Mouse (Mus musculus) heart, embryonic 11.5 days (tissue): Measurements from ENCODE around the gene Lmntd1. TPM values are rescaled to one million over a fixed set of nuclear protein-coding genes. Genes with fewer than 3 reads are reported as not detected.

Source experiments
- ATAC-seq: fragments of 200-750 bp; cut with Nextera tagmentation; replicated peaks from 2 replicates; pipeline ENCODE4 v1.8.0; 2017; ENCODE audit warnings: moderate library complexity; ENCODE audit not compliant: insufficient number of reproducible peaks, low FRiP score, low TSS enrichment
- H3K27ac ChIP-seq: fragments of 300-500 bp; sonication (generic); 2 replicates; pipeline ENCODE4 v1.5.1; 2014; ENCODE audit warnings: mild to moderate bottlenecking, low read depth, low read length
- H3K27me3 ChIP-seq: fragments of 300-500 bp; sonication (generic); 2 replicates; pipeline ENCODE4 v1.6.1; 2014; ENCODE audit warnings: mild to moderate bottlenecking, low read length, mixed read lengths; ENCODE audit not compliant: control insufficient read depth, insufficient read depth
- H3K36me3 ChIP-seq: fragments of 300-500 bp; sonication (generic); 2 replicates; pipeline ENCODE4 v1.6.1; 2014; ENCODE audit warnings: mild to moderate bottlenecking, low read length, moderate library complexity, mixed read lengths; ENCODE audit not compliant: control insufficient read depth, insufficient read depth
- H3K4me1 ChIP-seq: fragments of 300-500 bp; sonication (generic); 2 replicates; pipeline ENCODE4 v1.6.1; 2014; ENCODE audit warnings: low read length; ENCODE audit not compliant: control insufficient read depth, insufficient read depth
- H3K4me2 ChIP-seq: fragments of 300-500 bp; sonication (generic); 2 replicates; pipeline ENCODE4 v1.6.1; 2014; ENCODE audit warnings: mild to moderate bottlenecking, moderate library complexity
- H3K4me3 ChIP-seq: fragments of 300-500 bp; sonication (generic); 2 replicates; pipeline ENCODE4 v1.5.1; 2014; ENCODE audit warnings: low read depth, low read length
- H3K9ac ChIP-seq: fragments of 300-500 bp; sonication (generic); 2 replicates; pipeline ENCODE4 v1.6.1; 2014; ENCODE audit warnings: mild to moderate bottlenecking, low read depth, low read length, moderate library complexity
- H3K9me3 ChIP-seq: fragments of 300-500 bp; sonication (generic); replicated peaks from 2 replicates; pipeline ENCODE4 v1.6.1; 2016; ENCODE audit warnings: low read length; ENCODE audit not compliant: control insufficient read depth
- WGBS: fragments of 180-500 bp; shearing (Covaris S2); extraction: QIAGEN DNeasy Blood & Tissue Kit; methylation state at CpG from one replicate; pipeline ENCODE4 v1.1.7; 2014; ENCODE audit not compliant: insufficient replicate concordance; 5-methylcytosine and 5-hydroxymethylcytosine counted together
- polyA plus RNA-seq: library from polyadenylated mRNA; unstranded; fragments of >200 nt; fragmentation: Nextera tagmentation; extraction: Ambion mirVana; gene quantifications from 2 replicates; pipeline ENCODE4 v1.2.1, GENCODE M21; 2014

The Lmntd1 gene
- polyA plus RNA-seq, 1 experiment from 2014 or later: 4.5 TPM

DNA sequence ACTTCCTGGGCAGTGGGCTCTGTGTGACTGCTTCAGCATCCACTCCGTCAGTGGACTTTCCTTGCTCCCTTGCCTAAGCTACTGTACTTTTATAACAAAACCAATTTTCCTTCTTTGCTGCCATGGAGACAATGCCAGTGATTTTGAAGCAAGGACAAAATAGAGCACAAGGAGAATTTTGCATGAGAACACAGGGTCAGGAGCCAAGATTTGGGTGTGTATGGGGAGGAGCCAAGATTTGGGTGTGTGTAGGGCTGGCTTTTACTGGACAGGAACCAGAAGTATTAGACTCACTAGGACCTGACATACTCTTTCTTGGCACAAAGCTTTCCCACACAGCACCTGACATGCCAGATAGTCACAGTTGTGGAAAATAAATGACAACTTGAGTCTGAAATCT is 179.0 kb downstream of the Lmntd1 start:
- H3K9me3 ChIP-seq: no peaks in the 10 kb centered on the region
- H3K36me3 ChIP-seq: no peaks in the 10 kb centered on the region
- 62% methylated on average over 1 of the region's 1 CpGs for WGBS
- H3K27me3 ChIP-seq: no peaks in the 10 kb centered on the region
- H3K4me3 ChIP-seq: no peak overlapping the region
- ATAC-seq: no peak
- no peak overlapping the region for H3K4me2 ChIP-seq
- H3K9ac ChIP-seq: no peak overlapping the region
- H3K4me1 ChIP-seq: peaks cover 22% of the 10 kb centered on the region
- peak overlapping the region; percentile 46; the same call in 1 of the 2 replicates for H3K27ac ChIP-seq

DNA sequence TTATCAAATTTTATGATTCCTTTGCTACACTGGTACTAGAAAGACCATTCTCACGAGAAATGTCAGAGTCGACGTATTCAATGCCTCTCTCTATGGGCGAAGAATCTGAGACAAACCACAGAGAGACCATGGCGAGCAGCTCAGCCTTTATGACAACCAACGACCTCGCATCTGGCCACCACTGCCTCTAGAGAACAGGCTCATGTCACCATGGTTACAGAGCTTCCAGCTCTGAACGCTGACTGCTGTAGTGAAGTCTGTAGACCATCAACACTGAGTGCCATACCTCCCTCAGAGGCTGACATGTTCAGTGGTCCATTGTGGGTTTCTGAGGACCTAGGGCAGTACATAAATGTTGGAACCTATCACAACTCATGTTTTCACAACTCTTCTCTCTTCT is 180.2 kb downstream of the Lmntd1 start:
- WGBS: 68% methylated on average over 8 of the region's 8 CpGs
- no peak for ATAC-seq
- no peak overlapping the region for H3K27ac ChIP-seq

DNA sequence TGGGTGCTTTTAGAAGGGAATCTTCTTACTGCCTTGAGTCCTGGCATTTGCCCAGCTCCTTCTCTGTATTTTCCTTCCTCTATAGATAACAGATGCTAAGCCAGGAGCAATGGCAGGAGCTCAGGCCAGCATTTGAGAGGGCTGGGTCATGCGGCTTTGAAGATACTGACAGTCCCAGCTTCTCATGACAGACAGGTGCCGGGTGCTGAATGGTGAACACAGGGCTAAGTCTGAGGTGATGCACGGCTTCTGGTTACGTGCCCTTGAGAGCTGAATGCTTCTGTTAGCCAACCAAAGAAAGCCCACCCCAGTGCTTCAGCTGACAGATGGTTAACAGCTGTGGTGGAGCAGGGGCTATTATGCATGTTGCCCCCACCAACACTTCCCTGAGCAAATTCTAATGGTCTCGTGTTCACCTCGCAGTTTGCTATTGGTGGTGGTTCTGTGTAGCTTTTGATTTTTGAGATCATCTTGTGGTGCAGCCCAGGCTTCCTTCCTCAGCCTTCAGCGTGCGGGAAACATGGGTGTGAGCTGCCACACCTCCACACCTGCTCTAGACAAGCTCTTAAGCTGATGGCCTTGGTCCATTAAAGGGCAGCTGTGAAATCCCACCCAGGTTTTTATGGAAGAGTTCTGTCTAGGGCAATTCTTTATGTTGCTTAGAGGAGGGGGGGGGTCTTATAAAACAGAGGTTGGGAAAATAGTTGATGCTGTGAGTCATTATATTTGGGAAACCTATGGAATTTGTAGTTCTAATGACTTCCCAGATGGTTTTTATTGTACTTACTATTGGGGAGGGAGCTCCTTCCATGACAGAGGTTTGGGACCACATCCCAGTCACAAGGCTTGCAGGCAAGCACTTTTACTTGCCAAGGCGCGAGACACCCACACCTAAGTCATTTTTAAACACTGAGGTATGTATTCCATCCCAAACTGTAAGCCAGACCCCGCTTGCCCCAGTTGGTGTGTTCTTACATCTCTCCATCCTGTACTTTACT is 181.1 kb downstream of the Lmntd1 start:
- H3K9ac ChIP-seq: no peak overlapping the region
- WGBS: 64% methylated on average over 11 of the region's 11 CpGs
- H3K27ac ChIP-seq: no peak overlapping the region
- ATAC-seq: no peak
- H3K9me3 ChIP-seq: no peaks in the 10 kb centered on the region
- no peaks in the 10 kb centered on the region for H3K27me3 ChIP-seq
- H3K36me3 ChIP-seq: no peaks in the 10 kb centered on the region
- H3K4me3 ChIP-seq: no peak overlapping the region
- H3K4me1 ChIP-seq: peaks cover 14% of the 10 kb centered on the region
- peak overlapping the region; percentile 8; the same call in 1 of the 2 replicates for H3K4me2 ChIP-seq

More for the DNA sequence above, 180.2 kb downstream of the Lmntd1 start:
- no peaks in the 10 kb centered on the region for H3K9me3 ChIP-seq
- no peak overlapping the region for H3K4me3 ChIP-seq
- H3K9ac ChIP-seq: no peak overlapping the region
- H3K4me2 ChIP-seq: no peak overlapping the region
- H3K27me3 ChIP-seq: no peaks in the 10 kb centered on the region
- no peaks in the 10 kb centered on the region for H3K36me3 ChIP-seq
- H3K4me1 ChIP-seq: peaks cover 17% of the 10 kb centered on the region

DNA sequence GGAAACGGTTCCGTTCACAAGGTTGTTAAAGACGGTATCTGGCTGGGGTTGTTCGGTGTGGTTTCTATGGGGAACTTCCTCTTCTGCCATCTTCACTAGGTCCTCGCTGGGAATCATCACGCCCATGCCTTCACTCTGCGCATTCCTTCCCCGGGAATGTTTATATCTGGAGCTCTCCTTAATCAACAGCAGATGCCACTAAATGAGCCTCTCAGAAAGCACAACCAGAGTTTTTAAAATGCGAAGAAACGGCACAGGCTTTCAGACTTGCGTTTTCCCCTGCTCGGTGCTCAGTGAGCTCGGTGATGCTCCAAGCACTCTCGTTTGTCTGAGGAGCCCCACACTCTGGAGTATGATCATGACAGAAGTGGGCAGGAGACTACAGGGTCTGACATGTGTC is 182.4 kb downstream of the Lmntd1 start:
- peaks cover 14% of the 10 kb centered on the region for H3K4me1 ChIP-seq
- no peak overlapping the region for H3K27ac ChIP-seq
- no peaks in the 10 kb centered on the region for H3K9me3 ChIP-seq
- no peaks in the 10 kb centered on the region for H3K36me3 ChIP-seq
- H3K4me2 ChIP-seq: no peak overlapping the region; the same call in 1 of the 2 replicates
- H3K27me3 ChIP-seq: no peaks in the 10 kb centered on the region
- H3K9ac ChIP-seq: no peak overlapping the region
- no peak overlapping the region for H3K4me3 ChIP-seq
- ATAC-seq: no peak
- WGBS: 62% methylated on average over 14 of the region's 14 CpGs

DNA sequence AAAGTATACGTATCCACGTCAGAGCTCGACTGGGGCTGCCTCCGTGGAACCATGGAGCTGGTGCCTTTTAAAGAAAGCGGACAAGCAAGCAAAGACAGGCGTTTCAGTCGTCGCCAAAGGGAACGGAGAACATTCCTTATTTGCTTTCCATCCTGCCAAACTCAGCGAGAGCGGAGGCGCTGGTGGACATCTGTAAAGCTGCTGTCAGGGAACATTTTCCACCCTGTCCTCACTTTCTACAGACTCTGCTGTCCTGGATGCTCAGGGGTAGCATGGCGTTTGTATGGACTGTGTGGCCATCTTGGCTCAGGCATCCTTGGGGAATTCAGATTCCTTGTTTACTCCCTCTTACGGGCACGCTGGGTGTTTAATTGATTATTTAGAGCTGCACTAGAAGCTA is 186.7 kb downstream of the Lmntd1 start:
- WGBS: 57% methylated on average over 15 of the region's 15 CpGs
- Histone ChIP-seq H3K27ac (no peak overlapping the region), H3K36me3 (no peaks in the 10 kb centered on the region), H3K4me2 (no peak overlapping the region), H3K9ac (no peak overlapping the region), H3K4me1 (peaks cover under 1% of the 10 kb centered on the region; the same call in 1 of the 2 replicates), H3K4me3 (no peak overlapping the region), H3K9me3 (no peaks in the 10 kb centered on the region), H3K27me3 (no peaks in the 10 kb centered on the region)
- no peak for ATAC-seq

DNA sequence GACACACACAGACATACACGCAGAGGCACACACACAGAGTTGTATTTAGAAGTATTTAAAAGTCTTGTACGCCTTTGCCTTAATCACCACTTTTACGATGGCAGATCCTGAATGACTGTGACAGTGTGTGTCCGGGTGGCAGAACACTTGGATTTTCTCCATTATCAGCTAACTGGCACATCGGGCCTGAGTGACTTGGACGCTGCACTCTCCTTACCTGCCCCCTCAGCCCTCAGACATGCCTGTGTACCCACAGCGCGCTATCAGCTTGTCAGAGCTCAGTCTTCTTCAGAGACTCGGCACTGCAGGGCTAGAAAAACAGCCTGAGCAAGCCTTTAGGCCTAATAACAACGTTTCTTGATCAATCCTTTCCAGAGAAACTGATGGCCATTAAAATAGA is 187.6 kb downstream of the Lmntd1 start:
- WGBS: 55% methylated on average over 10 of the region's 10 CpGs
- Histone ChIP-seq H3K4me1 (no peaks in the 10 kb centered on the region), H3K4me3 (no peak overlapping the region), H3K27me3 (no peaks in the 10 kb centered on the region), H3K4me2 (no peak overlapping the region), H3K9me3 (no peaks in the 10 kb centered on the region), H3K27ac (no peak overlapping the region), H3K36me3 (no peaks in the 10 kb centered on the region), H3K9ac (no peak overlapping the region)
- no peak for ATAC-seq

DNA sequence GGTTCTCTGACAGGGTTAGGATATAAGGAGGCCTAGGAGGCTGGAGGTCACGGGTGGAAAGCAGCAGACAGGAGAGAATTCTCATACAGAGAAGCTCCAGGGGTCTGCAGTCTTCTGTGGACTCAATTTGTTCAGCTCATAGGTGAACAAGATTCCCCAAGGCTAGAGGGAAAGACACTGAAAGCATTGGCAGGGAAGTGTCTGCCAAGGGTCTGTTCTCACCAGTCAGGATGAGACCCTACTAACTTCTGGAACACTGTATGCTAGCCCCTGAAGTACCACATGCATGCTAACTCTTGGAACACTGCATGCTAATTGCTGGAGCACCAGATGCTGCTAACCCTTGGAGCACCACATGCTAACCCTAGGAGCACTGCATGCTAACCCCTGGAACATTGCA is 190.0 kb downstream of the Lmntd1 start:
- ATAC-seq: no peak
- 60% methylated on average over 1 of the region's 1 CpGs for WGBS

DNA sequence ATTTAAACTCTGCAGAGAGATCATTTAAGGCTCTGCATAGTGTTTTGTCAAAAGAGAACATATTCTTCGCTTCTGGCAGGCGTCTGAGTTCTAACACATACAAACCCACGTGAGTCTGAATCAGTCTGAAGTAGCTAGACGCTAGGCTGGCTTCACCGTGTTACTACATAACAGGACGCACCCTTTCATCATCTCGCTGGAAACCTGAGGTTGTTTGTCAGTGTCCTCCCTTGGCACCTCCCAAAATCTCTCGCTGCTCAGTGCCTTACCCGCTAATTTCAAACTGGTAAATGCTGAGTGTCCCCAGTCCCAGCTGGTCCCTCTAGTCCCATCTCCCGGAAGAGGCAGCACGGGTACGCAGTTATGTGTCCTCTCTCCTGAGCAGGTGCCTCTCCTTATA is 190.6 kb downstream of the Lmntd1 start:
- ATAC-seq: no peak
- Histone ChIP-seq H3K4me2 (no peak overlapping the region), H3K9me3 (no peaks in the 10 kb centered on the region), H3K27ac (no peak overlapping the region), H3K36me3 (no peaks in the 10 kb centered on the region), H3K9ac (no peak overlapping the region), H3K27me3 (no peaks in the 10 kb centered on the region), H3K4me1 (no peaks in the 10 kb centered on the region), H3K4me3 (no peak overlapping the region)
- WGBS: 76% methylated on average over 12 of the region's 12 CpGs

More for the DNA sequence above, 190.0 kb downstream of the Lmntd1 start:
- H3K9ac ChIP-seq: no peak overlapping the region
- H3K9me3 ChIP-seq: no peaks in the 10 kb centered on the region
- no peaks in the 10 kb centered on the region for H3K27me3 ChIP-seq
- H3K36me3 ChIP-seq: no peaks in the 10 kb centered on the region
- H3K4me3 ChIP-seq: no peak overlapping the region
- H3K4me1 ChIP-seq: no peaks in the 10 kb centered on the region
- H3K4me2 ChIP-seq: no peak overlapping the region
- H3K27ac ChIP-seq: no peak overlapping the region
